ENCODE assay signal across 21 mouse cellular contexts in genomic region chr13:16745644-16746043, GRCm38 (mm10).
"Had no signal": no experiment of that assay in that cellular context is flagged by ENCODE, and none has a peak within 500 bp of the region (broad histone marks: within the 10 kb centered on the region; RNA-seq: fewer than 3 reads in every experiment).

No protein-coding gene starts in this region.

- H3K27ac ChIP-seq: midbrain, embryonic 10.5 days; midbrain, embryonic 12.5 days; neural tube, embryonic 13.5 days; neural tube, embryonic 15.5 days; stomach, embryonic 15.5 days; stomach, postnatal 0 days had no signal

- H3K36me3 ChIP-seq: midbrain, embryonic 10.5 days; midbrain, embryonic 12.5 days; neural tube, embryonic 13.5 days; neural tube, embryonic 15.5 days; stomach, embryonic 15.5 days had no signal

- H3K4me2 ChIP-seq: lung, embryonic 14.5 days; midbrain, embryonic 12.5 days; neural tube, embryonic 13.5 days; neural tube, embryonic 15.5 days; stomach, embryonic 15.5 days had no signal

- DNase-seq: lung, adult 18-20 months; lung, embryonic 14.5 days; lung, postnatal 10 days; lung, postnatal 4 days; midbrain, embryonic 14.5 days; retina, postnatal 1 day; right cerebral cortex, adult 18-20 months; right cerebral cortex, postnatal 25 days; right cerebral cortex, postnatal 4 days; spleen, adult 18-20 months; thymus, adult 18-20 months; thymus, postnatal 14 days; thymus, postnatal 36 days had no signal

- ATAC-seq: midbrain, embryonic 16.5 days had no signal

- H3K9ac ChIP-seq: lung, embryonic 14.5 days; midbrain, embryonic 12.5 days; neural tube, embryonic 13.5 days; neural tube, embryonic 15.5 days; stomach, embryonic 15.5 days had no signal

- H3K4me3 ChIP-seq: midbrain, embryonic 10.5 days; midbrain, embryonic 12.5 days; myocyte; neural tube, embryonic 13.5 days; neural tube, embryonic 15.5 days; stomach, embryonic 15.5 days had no signal

- H3K27me3 ChIP-seq: midbrain, embryonic 12.5 days; neural tube, embryonic 13.5 days; neural tube, embryonic 15.5 days; stomach, embryonic 15.5 days had no signal

- H3K9me3 ChIP-seq: midbrain, embryonic 10.5 days; midbrain, embryonic 12.5 days; neural tube, embryonic 13.5 days; neural tube, embryonic 15.5 days; stomach, embryonic 15.5 days had no signal

- H3K4me1 ChIP-seq: midbrain, embryonic 10.5 days; midbrain, embryonic 12.5 days; neural tube, embryonic 13.5 days; neural tube, embryonic 15.5 days; stomach, embryonic 15.5 days had no signal
